Mouse (Mus musculus) MEL (cell line): ENCODE measurements around the gene Msantd3. TPM values are rescaled to one million over a fixed set of nuclear protein-coding genes. Genes with fewer than 3 reads are reported as not detected.
A peak's percentile ranks its signal among the peaks of the same experiment; 100 is the strongest.

ENCODE experiments used
- DNase-seq: peaks from one replicate; pipeline ENCODE4 v3.0.0; 2011; ENCODE audit warnings: low read depth, low spot score
- H3K27ac ChIP-seq: 2 replicates; pipeline ENCODE4 v1.5.1; 2012; ENCODE audit warnings: low read depth, mild to moderate bottlenecking, control low read depth, low read length, moderate library complexity; ENCODE audit not compliant: control insufficient read depth
- H3K27me3 ChIP-seq, 2 experiments: fragments of 150-350 bp in 1 of 2; sonication (generic) in 1 of 2; 2 replicates each; pipeline ENCODE4 v1.6.1; 2012; ENCODE audit warnings: low read length in 2 of 2, mild to moderate bottlenecking in 2 of 2, improper control_type of control experiment in 1 of 2, moderate library complexity in 1 of 2; ENCODE audit not compliant: insufficient read depth in 2 of 2, control insufficient read depth in 1 of 2
- H3K36me3 ChIP-seq, 2 experiments: 2 replicates each; pipeline ENCODE4 v1.6.1; 2012 to 2014; ENCODE audit warnings: low read length in 2 of 2, improper control_type of control experiment in 1 of 2, inconsistent platforms in 1 of 2, mild to moderate bottlenecking in 1 of 2; ENCODE audit not compliant: insufficient read depth in 2 of 2, control insufficient read depth in 1 of 2
- H3K4me1 ChIP-seq, 2 experiments: fragments of 150-350 bp in 1 of 2; sonication (generic) in 1 of 2; 2 replicates each; pipeline ENCODE4 v1.6.1; 2012; ENCODE audit warnings: low read length in 2 of 2, improper control_type of control experiment in 1 of 2, mild to moderate bottlenecking in 1 of 2; ENCODE audit not compliant: insufficient read depth in 2 of 2, control insufficient read depth in 1 of 2
- H3K4me3 ChIP-seq, 2 experiments: fragments of 150-350 bp in 1 of 2; sonication (generic) in 1 of 2; 2 replicates each; pipeline ENCODE4 v1.5.1; 2012; ENCODE audit warnings: low read depth in 2 of 2, low read length in 2 of 2, mild to moderate bottlenecking in 2 of 2, moderate library complexity in 2 of 2, control low read depth in 1 of 2, improper control_type of control experiment in 1 of 2; ENCODE audit not compliant: control insufficient read depth in 1 of 2, insufficient read depth in 1 of 2
- H3K79me2 ChIP-seq: 2 replicates; pipeline ENCODE4 v1.6.1; 2012; ENCODE audit warnings: mild to moderate bottlenecking, low read length, moderate library complexity; ENCODE audit not compliant: control insufficient read depth, poor library complexity, insufficient read depth
- H3K9ac ChIP-seq: 2 replicates; pipeline ENCODE4 v1.6.1; 2012; ENCODE audit warnings: low read depth, mild to moderate bottlenecking, control low read depth, low read length, moderate library complexity; ENCODE audit not compliant: control insufficient read depth, poor library complexity, severe bottlenecking
- H3K9me3 ChIP-seq: fragments of 150-350 bp; sonication (generic); replicated peaks from 2 replicates; pipeline ENCODE4 v1.6.1; 2012; ENCODE audit warnings: mild to moderate bottlenecking, low read length, improper control_type of control experiment, moderate library complexity; ENCODE audit not compliant: insufficient read depth
- BHLHE40 ChIP-seq: IDR thresholded peaks from 2 replicates; pipeline ENCODE4 v1.6.1; 2012; ENCODE audit warnings: low read depth, mild to moderate bottlenecking, inconsistent platforms, low read length, improper control_type of control experiment, borderline replicate concordance
- CTCF ChIP-seq, 3 experiments: IDR thresholded peaks in 2 of 3; conservative IDR thresholded peaks in 1 of 3; 2 replicates each; pipeline ENCODE4 v1.5.1; 2011 to 2012; ENCODE audit warnings: low read length in 3 of 3, low read depth in 2 of 3, mild to moderate bottlenecking in 2 of 3, improper control_type of control experiment in 1 of 3, inconsistent platforms in 1 of 3, mixed read lengths in 1 of 3, moderate library complexity in 1 of 3; ENCODE audit not compliant: control insufficient read depth in 1 of 3, insufficient read depth in 1 of 3, poor library complexity in 1 of 3, severe bottlenecking in 1 of 3
- E2F4 ChIP-seq: IDR thresholded peaks from 2 replicates; pipeline ENCODE4 v1.6.1; 2011; ENCODE audit warnings: low read depth, low read length, improper control_type of control experiment, borderline replicate concordance
- ELF1 ChIP-seq: IDR thresholded peaks from 2 replicates; pipeline ENCODE4 v1.6.1; 2014; ENCODE audit warnings: low read depth, mild to moderate bottlenecking, inconsistent platforms, low read length, improper control_type of control experiment, moderate library complexity
- EP300 ChIP-seq, 2 experiments: IDR thresholded peaks; 2 replicates each; pipeline ENCODE4 v1.6.1; 2011; ENCODE audit warnings: improper control_type of control experiment in 2 of 2, low read length in 2 of 2, low read depth in 1 of 2, mild to moderate bottlenecking in 1 of 2
- MAFK ChIP-seq: IDR thresholded peaks from 2 replicates; pipeline ENCODE4 v1.6.1; 2011; ENCODE audit warnings: low read depth, mild to moderate bottlenecking, low read length, improper control_type of control experiment, borderline replicate concordance
- MEF2A ChIP-seq: IDR thresholded peaks from 2 replicates; pipeline ENCODE4 v1.6.1; 2014; ENCODE audit warnings: low read depth, mild to moderate bottlenecking, inconsistent platforms, low read length, improper control_type of control experiment; ENCODE audit not compliant: poor library complexity, insufficient replicate concordance, severe bottlenecking; ENCODE audit errors: extremely low read depth
- NELFE ChIP-seq: IDR thresholded peaks from 2 replicates; pipeline ENCODE4 v1.6.1; 2011; ENCODE audit warnings: low read depth, low read length, improper control_type of control experiment
- NRF1 ChIP-seq: IDR thresholded peaks from 2 replicates; pipeline ENCODE4 v1.6.1; 2014; ENCODE audit warnings: low read depth, mild to moderate bottlenecking, inconsistent platforms, low read length, improper control_type of control experiment, moderate library complexity; ENCODE audit not compliant: poor library complexity, insufficient read depth, severe bottlenecking
- POLR2A ChIP-seq, 2 experiments: IDR thresholded peaks; 2 replicates each; pipeline ENCODE4 v1.6.1; 2011 to 2012; ENCODE audit warnings: low read length in 2 of 2, mild to moderate bottlenecking in 2 of 2, control low read depth in 1 of 2, improper control_type of control experiment in 1 of 2, low read depth in 1 of 2, moderate library complexity in 1 of 2; ENCODE audit not compliant: control insufficient read depth in 1 of 2, insufficient read depth in 1 of 2, poor library complexity in 1 of 2
- POLR2AphosphoS5 ChIP-seq: IDR thresholded peaks from 2 replicates; pipeline ENCODE4 v1.6.1; 2012; ENCODE audit warnings: low read depth, borderline replicate concordance, mild to moderate bottlenecking, inconsistent platforms, low read length, moderate library complexity, mixed read lengths
- RAD21 ChIP-seq: IDR thresholded peaks from 2 replicates; pipeline ENCODE4 v1.6.1; 2011; ENCODE audit warnings: mild to moderate bottlenecking, low read depth, low read length, improper control_type of control experiment
- SIN3A ChIP-seq: IDR thresholded peaks from 2 replicates; pipeline ENCODE4 v1.6.1; 2012; ENCODE audit warnings: low read length, improper control_type of control experiment, inconsistent platforms
- SMC3 ChIP-seq: IDR thresholded peaks from 2 replicates; pipeline ENCODE4 v1.6.1; 2011; ENCODE audit warnings: low read depth, low read length, improper control_type of control experiment
- TAL1 ChIP-seq: IDR thresholded peaks from 2 replicates; pipeline ENCODE4 v1.6.1; 2012; ENCODE audit warnings: mild to moderate bottlenecking, inconsistent platforms, low read length, moderate library complexity, mixed read lengths
- UBTF ChIP-seq: IDR thresholded peaks from 2 replicates; pipeline ENCODE4 v1.6.1; 2012; ENCODE audit warnings: low read depth, mild to moderate bottlenecking, inconsistent platforms, low read length, improper control_type of control experiment, moderate library complexity, borderline replicate concordance; ENCODE audit not compliant: insufficient read depth
- USF1 ChIP-seq: IDR thresholded peaks from 2 replicates; pipeline ENCODE4 v1.6.1; 2014; ENCODE audit warnings: low read depth, mild to moderate bottlenecking, inconsistent platforms, low read length, improper control_type of control experiment, moderate library complexity
- ZMIZ1 ChIP-seq: IDR thresholded peaks from 2 replicates; pipeline ENCODE4 v1.6.1; 2012; ENCODE audit warnings: low read depth, mild to moderate bottlenecking, inconsistent platforms, low read length, improper control_type of control experiment, moderate library complexity
- polyA plus RNA-seq, 2 experiments: library from polyadenylated mRNA; stranded (reverse) in 1 of 2; unstranded in 1 of 2; fragments of >175 nt in 1 of 2; fragments of >200 nt in 1 of 2; gene quantifications; 2 replicates each; pipeline versions ENCODE4 v1.2.1 to v1.2.4; 2012; ENCODE audit warnings: low replicate concordance in 2 of 2, low read depth in 1 of 2; ENCODE audit not compliant: insufficient read length in 2 of 2, insufficient read depth in 1 of 2, missing spikeins in 1 of 2
- total RNA-seq: library from RNA; depleted of rRNA; stranded (reverse); fragments of 300-350 nt; gene quantifications from 2 replicates; pipeline ENCODE4 v1.2.3, GENCODE M21; 2012

Gene Msantd3
- total and polyA plus RNA-seq, 3 experiments = not detected

- Histone ChIP-seq H3K9ac (no peak overlapping the region), H3K27me3 (no peaks in the 10 kb centered on the region), H3K9me3 (no peaks in the 10 kb centered on the region), H3K4me3 (no peak overlapping the region), H3K79me2 (no peaks in the 10 kb centered on the region), H3K36me3 (no peaks in the 10 kb centered on the region), H3K4me1 (no peaks in the 10 kb centered on the region; a peak in 1 of 4 replicates), H3K27ac (no peak overlapping the region)
- peak; percentile 6 for DNase-seq
- TF ChIP-seq NRF1 (no peak), UBTF (no peak), CTCF (IDR thresholded peaks at IDR 0.05 in 2 of 3, conservative IDR thresholded peaks at IDR 0.05 in 1 of 3; ENCODE audit: control insufficient read depth in 1 of 3, insufficient read depth in 1 of 3, low read depth in 2 of 3, low read length in 3 of 3, poor library complexity in 1 of 3, severe bottlenecking in 1 of 3) (0 out of 6 replicates have a peak, but pooled peaks of 1 of the 3 experiments have one; percentile 14)
These were observed 47.8 kb downstream of the Msantd3 start for GRCm38 (mm10) chr4:48587526-48587925.

DNA sequence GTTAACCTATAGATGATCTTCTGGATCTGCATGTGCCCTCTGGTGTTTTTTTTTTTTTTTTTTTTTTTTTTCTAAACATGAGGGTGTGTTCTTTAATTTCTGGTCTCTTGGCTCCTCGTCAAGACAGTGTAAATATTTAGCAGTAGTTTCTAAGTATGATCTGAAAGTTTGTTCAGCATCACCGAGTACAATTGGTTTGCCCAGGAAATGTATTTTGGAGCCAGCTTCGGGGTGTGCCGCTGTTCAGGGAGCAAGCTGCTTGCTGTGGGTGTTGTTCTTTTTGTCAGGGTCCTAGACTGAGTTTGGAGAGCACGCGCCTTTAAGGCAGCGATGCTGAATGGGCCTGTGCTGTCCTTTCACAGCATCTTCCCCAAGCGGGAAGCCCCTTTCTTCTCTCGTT, 48.8 kb downstream of the Msantd3 start:
- DNase-seq = no peak
- no peak overlapping the region for H3K9ac ChIP-seq
- TF ChIP-seq RAD21 = no peak
- TF ChIP-seq USF1 = no peak
- TF ChIP-seq POLR2AphosphoS5 = no peak
- no peak for TF ChIP-seq SIN3A
- TF ChIP-seq EP300 (IDR thresholded peaks at IDR 0.05; ENCODE audit: low read depth in 1 of 2, low read length in 2 of 2) = no peak
- TF ChIP-seq, all 39 proteins: peak for 0
- H3K36me3 ChIP-seq = no peaks in the 10 kb centered on the region
- no peaks in the 10 kb centered on the region for H3K79me2 ChIP-seq
- H3K4me1 ChIP-seq = no peaks in the 10 kb centered on the region; a peak in 1 of 4 replicates
- H3K4me3 ChIP-seq = no peak overlapping the region
- no peaks in the 10 kb centered on the region for H3K27me3 ChIP-seq
- no peaks in the 10 kb centered on the region for H3K9me3 ChIP-seq
- no peak overlapping the region for H3K27ac ChIP-seq

- Histone ChIP-seq H3K9me3 (no peaks in the 10 kb centered on the region), H3K4me3 (no peak overlapping the region), H3K4me1 (no peaks in the 10 kb centered on the region; a peak in 1 of 4 replicates)
- TF ChIP-seq SMC3 (no peak), POLR2AphosphoS5 (no peak), SIN3A (no peak), TAL1 (no peak), ELF1 (no peak), POLR2A (IDR thresholded peaks at IDR 0.05; ENCODE audit: control insufficient read depth in 1 of 2, insufficient read depth in 1 of 2, low read depth in 1 of 2, low read length in 2 of 2, poor library complexity in 1 of 2) (no peak), NELFE (no peak), ZMIZ1 (no peak), MAFK (no peak), E2F4 (no peak), MEF2A (no peak), BHLHE40 (no peak)
- TF ChIP-seq, all 39 proteins: peak for 0
- Histone ChIP-seq H3K27ac (no peak overlapping the region), H3K79me2 (no peaks in the 10 kb centered on the region), H3K27me3 (no peaks in the 10 kb centered on the region), H3K36me3 (no peaks in the 10 kb centered on the region), H3K9ac (no peak overlapping the region)
- DNase-seq = peak; percentile 9
These were observed 51.1 kb downstream of the Msantd3 start for GRCm38 (mm10) chr4:48590862-48591261.
